Mouse (Mus musculus) layer of hippocampus, adult 11-12 months (tissue): ENCODE measurements around the gene Nkain4.

Experiments used
- DNase-seq: peaks from one replicate; pipeline ENCODE4 v3.0.0; 2022; ENCODE audit warnings: low spot score

Nkain4 gene

GRCm38 (mm10) chr2:180954061-180955047, at the start of gene Nkain4:
Gene Nkain4 (minus strand): TSS chr2:180954699.
- DNase-seq: peak; percentile 38

- no peak for DNase-seq
Measured at GRCm38 (mm10) chr2:180996905-180997304, 42.4 kb upstream of the Nkain4 start.

GRCm38 (mm10) chr2:180996436-180996835, 41.9 kb upstream of the Nkain4 start:
- peak; percentile 67 for DNase-seq

GRCm38 (mm10) chr2:180995457-180995856, 41.0 kb upstream of the Nkain4 start:
- DNase-seq: no peak

- DNase-seq: no peak
Measured at GRCm38 (mm10) chr2:180994360-180994759, 39.9 kb upstream of the Nkain4 start.

GRCm38 (mm10) chr2:180990347-180990746, 35.8 kb upstream of the Nkain4 start:
- DNase-seq: no peak

GRCm38 (mm10) chr2:180988948-180989347, 34.4 kb upstream of the Nkain4 start:
- DNase-seq: no peak

- DNase-seq: no peak
Measured at GRCm38 (mm10) chr2:180988347-180988913, 33.9 kb upstream of the Nkain4 start.

- no peak for DNase-seq
Measured at GRCm38 (mm10) chr2:180987432-180988030, 33.0 kb upstream of the Nkain4 start.

GRCm38 (mm10) chr2:180987001-180987400, 32.5 kb upstream of the Nkain4 start:
- DNase-seq: no peak

- DNase-seq: no peak
Measured at GRCm38 (mm10) chr2:180986449-180986848, 31.9 kb upstream of the Nkain4 start, which contains the start of gene Col20a1. Gene Col20a1 (plus strand): TSS chr2:180986535.

GRCm38 (mm10) chr2:180985635-180986034, 31.1 kb upstream of the Nkain4 start:
- DNase-seq: no peak

GRCm38 (mm10) chr2:180981133-180981532, 26.6 kb upstream of the Nkain4 start:
- no peak for DNase-seq

- DNase-seq: peak; percentile 92
Measured at GRCm38 (mm10) chr2:180967010-180967763, 12.7 kb upstream of the Nkain4 start, which contains the start of gene Arfgap1. Gene Arfgap1 (plus strand): TSS chr2:180967225.

- peak; percentile 36 for DNase-seq
Measured at GRCm38 (mm10) chr2:180966092-180966882, 11.8 kb upstream of the Nkain4 start.

- DNase-seq: peak; percentile 83
Measured at GRCm38 (mm10) chr2:180963956-180964355, 9.5 kb upstream of the Nkain4 start.

GRCm38 (mm10) chr2:180962616-180963308, 8.3 kb upstream of the Nkain4 start:
- DNase-seq: no peak

GRCm38 (mm10) chr2:180960187-180960586, 5.7 kb upstream of the Nkain4 start:
- DNase-seq: no peak

- DNase-seq: no peak
Measured at GRCm38 (mm10) chr2:180959605-180960004, 5.1 kb upstream of the Nkain4 start.

- no peak for DNase-seq
Measured at GRCm38 (mm10) chr2:180953638-180954037, 861 bp downstream of the Nkain4 start.
